Mouse (Mus musculus) cerebellum, postnatal 36 days (tissue): ENCODE measurements at regions not wholly inside any gene's neighbourhood (a gene's known extent, or its start where the extent isn't known, plus 50 kb on each side); places are given as distances from the start of the nearest gene placed in this dataset.
"Not testable (repeated sequence)": the region's sequence is repeated elsewhere in the genome, so short reads cannot be mapped to it uniquely, and the experiment has no call there.

Experiments
- DNase-seq, 2 experiments: peaks; one replicate each; pipeline ENCODE4 v3.0.0; 2021 to 2022; ENCODE audit warnings: mixed read lengths in 2 of 2

DNA sequence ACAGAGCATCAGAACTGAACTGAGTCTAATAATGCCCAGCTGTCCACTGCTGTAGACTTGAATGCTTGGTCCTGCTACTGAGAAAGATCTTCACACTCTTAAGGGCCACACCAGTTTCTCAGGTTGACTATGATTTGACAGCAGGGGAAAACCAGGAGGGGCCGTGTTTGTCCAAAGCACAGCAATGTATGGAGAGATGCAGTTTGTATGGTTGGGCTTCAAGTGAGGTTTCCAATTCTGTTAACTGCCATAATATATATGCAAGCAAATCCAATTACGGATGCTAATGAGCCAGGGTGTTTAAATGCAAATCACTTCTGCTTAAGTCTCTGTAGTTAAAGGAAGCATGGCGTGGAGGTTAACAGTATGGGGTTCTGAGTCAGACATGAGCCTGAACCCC lies 157.2 kb upstream of the 1700056E22Rik start:
- no peak for DNase-seq

DNA sequence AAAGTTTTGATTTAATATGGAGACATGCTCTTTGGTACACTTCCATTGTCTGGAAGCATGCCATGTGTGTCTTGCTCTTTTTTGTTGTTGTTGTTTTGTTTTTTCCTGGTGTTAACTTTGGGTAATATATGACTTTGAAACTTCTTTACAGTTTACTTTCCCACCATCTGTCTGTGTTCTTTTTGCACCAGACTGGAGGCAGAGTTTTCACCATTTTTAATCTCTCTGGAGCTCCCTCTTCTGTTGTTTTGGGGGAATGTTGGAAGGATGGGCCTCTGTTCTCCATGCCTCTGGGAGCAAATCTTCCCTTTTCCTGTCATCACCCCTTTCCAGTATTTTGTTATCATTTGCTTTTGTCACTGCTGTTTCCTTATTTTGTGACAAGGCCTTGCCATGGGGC lies 153.5 kb upstream of the 1700056E22Rik start:
- DNase-seq: no peak

DNA sequence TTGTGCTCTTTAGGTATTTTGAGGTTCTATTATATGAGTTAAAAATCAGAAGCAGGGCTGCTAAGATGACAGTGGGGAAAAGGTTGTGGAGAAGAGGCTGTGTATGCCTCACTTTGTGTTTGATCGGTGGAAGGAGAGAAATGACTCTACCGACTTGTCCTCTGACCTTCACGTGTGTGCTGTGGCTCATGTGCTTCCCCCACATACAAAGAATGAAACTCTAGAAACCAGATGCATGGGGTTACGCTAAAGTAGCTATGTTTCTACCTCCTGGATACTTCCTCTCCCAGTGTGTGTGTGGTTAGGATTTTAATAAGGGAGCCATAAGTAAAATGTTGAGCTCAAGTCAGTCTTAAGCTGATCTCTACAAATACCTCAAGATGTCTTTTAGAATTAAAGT lies 148.1 kb upstream of the 1700056E22Rik start:
- DNase-seq: no peak

DNA sequence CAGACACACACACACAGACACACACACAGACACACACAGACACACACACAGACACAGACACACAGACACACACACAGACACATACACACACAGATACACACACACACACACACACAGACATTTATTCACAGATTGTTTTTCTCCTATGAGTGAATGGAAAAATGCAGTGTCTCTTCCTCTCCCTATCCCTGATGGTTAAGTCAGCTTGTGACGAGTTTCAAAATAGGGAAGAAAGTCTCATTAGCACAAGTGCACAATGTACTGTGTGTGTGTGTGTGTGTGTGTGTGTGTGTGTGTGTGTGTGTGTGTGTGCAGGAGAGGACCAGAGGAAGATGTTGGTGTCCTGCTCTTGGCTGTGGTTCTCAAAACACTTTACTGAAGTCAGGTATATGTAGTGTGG lies 140.3 kb upstream of the 1700056E22Rik start:
- not testable (repeated sequence) for DNase-seq

DNA sequence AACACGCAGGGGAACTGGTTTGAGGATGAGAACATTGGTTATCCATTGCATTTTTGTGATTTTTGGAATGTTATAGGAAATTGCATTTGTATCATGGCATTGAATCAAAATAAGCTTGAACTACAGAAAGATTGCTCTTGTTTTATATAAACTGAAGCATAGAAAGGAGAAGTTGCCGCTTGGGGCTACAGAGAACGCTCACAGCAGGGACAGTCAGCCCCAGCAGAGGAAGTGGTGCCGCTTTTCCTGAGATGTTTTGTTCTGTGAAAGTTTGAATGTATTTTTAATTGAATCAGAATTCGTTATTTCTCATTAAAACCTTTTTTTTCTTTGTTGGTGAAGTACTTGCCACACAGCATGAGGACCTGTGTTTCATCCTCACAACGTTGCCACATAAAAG lies 139.6 kb upstream of the 1700056E22Rik start:
- DNase-seq: no peak

- DNase-seq: no peak
Measured at GRCm38 (mm10) chr1:184172986-184173385, 138.9 kb upstream of the 1700056E22Rik start.

DNA sequence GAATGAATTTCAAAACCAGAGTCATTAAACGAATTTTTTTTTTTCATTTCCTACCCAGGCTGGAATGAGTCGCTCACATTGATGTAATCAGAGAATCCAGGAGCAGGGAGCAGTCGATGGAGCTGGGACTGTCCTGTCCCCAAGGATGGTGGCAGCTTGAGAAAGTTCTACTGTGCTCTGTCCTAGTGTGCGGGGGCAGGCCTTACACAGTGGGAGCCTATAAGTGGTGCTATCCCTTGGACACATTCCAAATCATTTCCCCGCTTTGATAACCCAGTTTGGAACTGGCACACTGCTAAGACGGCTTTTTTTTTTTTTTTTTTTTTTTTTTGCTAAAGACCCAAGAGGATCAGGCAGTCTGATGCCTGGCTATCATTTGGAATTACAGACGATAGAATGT lies 137.5 kb upstream of the 1700056E22Rik start:
- no peak for DNase-seq

- no peak for DNase-seq
Measured at GRCm38 (mm10) chr1:184170926-184171325, 136.8 kb upstream of the 1700056E22Rik start.

DNA sequence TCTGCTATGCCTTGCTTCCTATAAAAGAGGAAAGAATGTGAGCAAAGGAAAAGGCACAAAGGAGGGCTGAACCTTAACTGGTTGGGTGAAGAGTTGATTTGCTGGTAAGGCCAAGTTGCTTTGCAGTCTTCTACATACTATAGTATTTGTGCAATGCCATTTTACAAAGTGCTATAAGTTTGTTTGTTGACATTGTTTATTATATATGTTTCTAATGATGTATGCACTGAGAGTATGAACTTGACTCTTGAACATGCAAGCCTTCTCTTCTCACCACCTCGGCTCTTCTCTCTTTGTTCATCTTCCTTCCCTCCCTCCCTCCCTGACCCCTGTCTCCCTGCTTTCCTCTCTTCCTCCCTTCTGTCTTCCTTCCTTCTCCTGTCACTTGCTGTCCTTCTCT lies 135.9 kb upstream of the 1700056E22Rik start:
- no peak for DNase-seq

DNA sequence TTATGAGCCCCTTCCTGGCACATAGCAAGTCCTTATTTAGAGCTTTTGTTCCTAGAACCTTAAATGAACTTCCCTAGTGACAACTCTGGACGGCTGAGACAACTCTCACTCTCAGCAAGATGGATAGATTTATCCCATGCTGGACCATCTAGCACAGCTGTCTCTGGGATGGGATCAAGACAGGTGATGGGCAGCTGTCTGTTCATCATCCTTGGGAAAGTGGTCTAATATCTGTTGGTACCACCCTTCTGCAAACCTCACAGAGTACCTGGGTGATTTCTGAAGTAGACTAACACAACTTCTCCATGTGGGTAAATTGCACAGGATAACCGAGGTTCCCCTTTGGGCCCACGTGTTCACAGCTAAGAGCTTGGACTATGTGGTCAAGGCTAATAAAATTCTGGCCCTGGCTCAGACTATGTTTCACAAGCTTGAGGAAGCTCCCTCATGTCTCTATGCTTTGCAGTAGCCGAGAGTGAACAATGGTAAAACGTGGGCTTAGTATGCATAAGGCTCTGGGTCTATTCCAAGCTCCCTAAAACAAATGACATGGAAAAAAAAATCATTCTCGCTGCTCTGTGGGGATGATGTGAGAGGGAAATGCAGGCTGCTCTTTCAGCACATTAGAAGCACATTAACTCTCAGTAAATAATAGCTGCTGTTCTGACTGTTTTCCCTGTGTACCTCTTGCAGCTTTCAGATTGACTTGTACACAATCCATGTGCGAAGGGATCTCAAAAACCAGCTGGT lies 135.1 kb upstream of the 1700056E22Rik start:
- DNase-seq: no peak

GRCm38 (mm10) chr1:184166951-184167350 lies 132.8 kb upstream of the 1700056E22Rik start:
- no peak for DNase-seq

DNA sequence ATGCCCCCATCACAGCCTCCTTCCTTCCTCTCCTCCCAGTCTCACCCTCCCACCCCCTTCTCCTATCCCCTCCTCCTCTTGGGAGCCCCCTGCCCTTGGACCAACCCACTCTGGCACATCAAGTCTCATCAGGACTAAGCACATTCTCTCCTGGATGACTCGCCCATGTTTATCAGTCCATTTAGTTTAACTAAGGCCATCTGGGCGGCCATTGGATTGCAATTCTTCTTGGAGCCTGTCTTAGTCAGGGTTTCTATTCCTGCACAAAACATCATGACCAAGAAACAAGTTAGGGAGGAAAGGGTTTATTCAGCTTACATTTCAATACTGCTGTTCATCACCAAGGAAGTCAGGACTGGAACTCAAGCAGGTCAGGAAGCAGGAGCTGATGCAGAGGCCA lies 128.4 kb upstream of the 1700056E22Rik start:
- DNase-seq: not testable (repeated sequence)

- no peak for DNase-seq
Measured at GRCm38 (mm10) chr1:184147713-184148112, 113.6 kb upstream of the 1700056E22Rik start.

- DNase-seq: no peak
Measured at GRCm38 (mm10) chr1:184142974-184143373, 108.9 kb upstream of the 1700056E22Rik start.

- DNase-seq: no peak
Measured at GRCm38 (mm10) chr1:184140486-184140885, 106.4 kb upstream of the 1700056E22Rik start.

- no peak for DNase-seq
Measured at GRCm38 (mm10) chr1:184140082-184140481, 106.0 kb upstream of the 1700056E22Rik start.

DNA sequence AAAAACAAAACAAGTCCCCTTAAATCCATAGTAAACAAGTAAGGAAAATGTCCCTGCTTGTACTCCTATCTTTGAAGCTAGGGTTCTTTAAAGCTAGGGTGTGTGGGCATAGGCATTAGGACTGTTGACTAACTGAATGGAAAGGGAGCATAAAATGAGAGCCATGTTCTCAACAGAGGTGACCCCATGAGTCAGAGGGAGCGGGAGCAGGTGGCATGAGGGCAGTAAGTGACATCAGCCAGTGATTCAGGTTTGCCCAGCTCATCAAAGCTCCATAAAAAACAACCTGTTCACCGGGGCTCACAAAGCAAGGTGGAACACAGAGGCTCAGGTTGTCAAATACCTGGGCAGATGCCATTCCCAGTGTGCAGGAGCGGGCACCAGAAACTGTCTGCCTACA lies 104.6 kb upstream of the 1700056E22Rik start:
- DNase-seq: no peak

DNA sequence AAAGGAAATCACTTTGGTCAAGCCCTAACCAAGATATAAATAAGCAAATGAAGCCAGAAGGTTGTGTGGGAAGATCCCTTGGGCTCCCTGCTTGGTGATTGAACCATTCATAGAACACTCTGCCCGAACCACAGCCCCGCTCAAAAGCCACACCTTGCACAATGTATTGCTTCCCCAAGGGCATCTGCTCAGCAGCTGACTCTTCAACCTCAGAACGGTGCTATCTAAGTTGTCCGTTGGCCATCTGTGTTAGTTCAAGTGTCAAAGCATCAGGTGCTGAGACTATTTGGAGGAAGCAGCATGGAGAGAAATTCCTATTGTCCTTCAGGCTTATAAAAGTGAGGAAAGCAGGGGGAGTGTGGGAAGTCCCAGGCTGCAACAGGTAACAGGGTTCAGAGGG lies 96.8 kb upstream of the 1700056E22Rik start:
- no peak for DNase-seq

GRCm38 (mm10) chr1:184127321-184127720 lies 93.2 kb upstream of the 1700056E22Rik start:
- no peak for DNase-seq

GRCm38 (mm10) chr1:184126909-184127308 lies 92.8 kb upstream of the 1700056E22Rik start:
- DNase-seq: no peak
